Mouse (Mus musculus) kidney, adult 2 months (tissue): Measurements from ENCODE around the gene Atf6.

Experiments used
- CTCF ChIP-seq: fragments of 200-500 bp; conservative IDR thresholded peaks from 2 replicates; pipeline ENCODE4 v1.5.1; 2011; ENCODE audit warnings: low read depth, mild to moderate bottlenecking, control low read depth, low read length, moderate library complexity, mixed read lengths; ENCODE audit not compliant: insufficient read depth, insufficient read length
- POLR2A ChIP-seq: fragments of 200-500 bp; IDR thresholded peaks from one replicate; pipeline ENCODE4 v1.6.1; 2011; ENCODE audit warnings: low read depth, low read length, control low read depth

GRCm38 (mm10) chr1:170791542-170791941 lies 76.0 kb downstream of the Atf6 start:
- TF ChIP-seq CTCF (no peak), POLR2A (no peak)
